Mouse (Mus musculus) ES-Bruce4 (cell line): ENCODE data around the gene Kif26a.

Source experiments
- CTCF ChIP-seq: IDR thresholded peaks from one replicate; pipeline ENCODE4 v1.8.1; 2011; ENCODE audit warnings: low read depth, low read length
- POLR2A ChIP-seq: IDR thresholded peaks from one replicate; pipeline ENCODE4 v1.8.1; 2011; ENCODE audit warnings: low read length; ENCODE audit not compliant: insufficient read depth

DNA sequence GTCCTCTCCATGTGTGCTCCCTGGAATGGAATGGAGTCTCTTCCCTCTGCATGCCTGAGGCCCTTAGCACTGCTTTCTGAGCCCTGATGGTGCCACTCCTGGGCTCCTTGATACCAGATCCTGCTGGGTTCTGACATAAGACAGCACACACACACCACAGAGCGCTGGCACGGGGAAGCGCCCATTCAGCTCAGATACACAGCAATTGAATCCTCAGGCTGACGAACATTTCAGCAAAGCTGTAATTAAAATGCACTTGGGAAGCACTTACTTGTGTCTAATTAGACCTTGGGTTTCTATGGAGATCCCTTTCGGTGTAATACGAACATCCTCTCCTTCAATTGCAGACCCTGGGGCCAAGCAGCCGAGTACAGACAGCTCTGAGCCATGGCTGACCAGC, 71.0 kb downstream of the Kif26a start:
- TF ChIP-seq CTCF: no peak
- no peak for TF ChIP-seq POLR2A
